Mouse (Mus musculus) stomach, embryonic 14.5 days (tissue): ENCODE measurements at regions not wholly inside any gene's neighbourhood (a gene's known extent, or its start where the extent isn't known, plus 50 kb on each side); places are given as distances from the start of the nearest gene placed in this dataset.

Experiments
- ATAC-seq: fragments of 200-750 bp; cut with Nextera tagmentation; 2 replicates; pipeline ENCODE4 v1.8.0; 2017; ENCODE audit warnings: low read depth, moderate TSS enrichment; ENCODE audit not compliant: insufficient number of reproducible peaks, insufficient read depth, low FRiP score
- H3K27ac ChIP-seq: fragments of 300-500 bp; sonication (generic); 2 replicates; pipeline ENCODE4 v1.5.1; 2014; ENCODE audit warnings: mild to moderate bottlenecking, low read length, moderate library complexity, mixed read lengths
- H3K27me3 ChIP-seq: fragments of 300-500 bp; sonication (generic); 2 replicates; pipeline ENCODE4 v1.6.1; 2014; ENCODE audit warnings: low read length, control low read depth, mixed read lengths; ENCODE audit not compliant: control insufficient read depth, insufficient read depth
- H3K36me3 ChIP-seq: fragments of 300-500 bp; sonication (generic); 2 replicates; pipeline ENCODE4 v1.6.1; 2014; ENCODE audit warnings: mild to moderate bottlenecking, control low read depth, low read length, moderate library complexity, mixed read lengths; ENCODE audit not compliant: control insufficient read depth, insufficient read depth
- H3K4me1 ChIP-seq: fragments of 300-500 bp; sonication (generic); 2 replicates; pipeline ENCODE4 v1.6.1; 2014; ENCODE audit warnings: low read length, control low read depth, mixed read lengths; ENCODE audit not compliant: control insufficient read depth, insufficient read depth
- H3K4me2 ChIP-seq: fragments of 300-500 bp; sonication (generic); replicated peaks from 2 replicates; pipeline ENCODE4 v1.6.1; 2014; ENCODE audit warnings: low read depth, low read length, control low read depth
- H3K4me3 ChIP-seq: fragments of 300-500 bp; sonication (generic); 2 replicates; pipeline ENCODE4 v1.5.1; 2014; ENCODE audit warnings: low read depth, low read length, control low read depth
- H3K9ac ChIP-seq: fragments of 300-500 bp; sonication (generic); replicated peaks from 2 replicates; pipeline ENCODE4 v1.6.1; 2014; ENCODE audit warnings: low read depth, mild to moderate bottlenecking, control low read depth, low read length, moderate library complexity, mixed read lengths
- H3K9me3 ChIP-seq: fragments of 300-500 bp; sonication (generic); 2 replicates; pipeline ENCODE4 v1.6.1; 2016; ENCODE audit warnings: low read depth, low read length, control low read depth; ENCODE audit not compliant: control insufficient read depth
- WGBS: fragments of 180-500 bp; shearing (Covaris S2); extraction: QIAGEN DNeasy Blood & Tissue Kit; methylation state at CpG from one replicate; pipeline ENCODE4 v1.1.7; 2014; 5-methylcytosine and 5-hydroxymethylcytosine counted together

GRCm38 (mm10) chr15:36394914-36395671 lies 612.5 kb downstream of the Zfp706 start:
- no peaks in the 10 kb centered on the region for H3K9me3 ChIP-seq
- no peak for ATAC-seq
- no peak overlapping the region for H3K9ac ChIP-seq
- no peaks in the 10 kb centered on the region for H3K27me3 ChIP-seq
- H3K4me2 ChIP-seq, result no peak overlapping the region
- no peak overlapping the region for H3K4me3 ChIP-seq
- H3K36me3 ChIP-seq, result no peaks in the 10 kb centered on the region
- 82% methylated on average over 8 of the region's 8 CpGs for WGBS
- no peak overlapping the region for H3K27ac ChIP-seq
- H3K4me1 ChIP-seq, result peaks cover 9% of the 10 kb centered on the region

- 58% methylated on average over 4 of the region's 4 CpGs for WGBS
- no peak for ATAC-seq
- no peaks in the 10 kb centered on the region for H3K4me1 ChIP-seq
- no peaks in the 10 kb centered on the region for H3K27me3 ChIP-seq
- no peak overlapping the region for H3K4me3 ChIP-seq
- no peak overlapping the region for H3K27ac ChIP-seq
- H3K9ac ChIP-seq, result no peak overlapping the region
- H3K9me3 ChIP-seq, result no peaks in the 10 kb centered on the region
- H3K36me3 ChIP-seq, result no peaks in the 10 kb centered on the region
- H3K4me2 ChIP-seq, result no peak overlapping the region
Measured at GRCm38 (mm10) chr15:36389775-36390174, 617.8 kb downstream of the Zfp706 start.

DNA sequence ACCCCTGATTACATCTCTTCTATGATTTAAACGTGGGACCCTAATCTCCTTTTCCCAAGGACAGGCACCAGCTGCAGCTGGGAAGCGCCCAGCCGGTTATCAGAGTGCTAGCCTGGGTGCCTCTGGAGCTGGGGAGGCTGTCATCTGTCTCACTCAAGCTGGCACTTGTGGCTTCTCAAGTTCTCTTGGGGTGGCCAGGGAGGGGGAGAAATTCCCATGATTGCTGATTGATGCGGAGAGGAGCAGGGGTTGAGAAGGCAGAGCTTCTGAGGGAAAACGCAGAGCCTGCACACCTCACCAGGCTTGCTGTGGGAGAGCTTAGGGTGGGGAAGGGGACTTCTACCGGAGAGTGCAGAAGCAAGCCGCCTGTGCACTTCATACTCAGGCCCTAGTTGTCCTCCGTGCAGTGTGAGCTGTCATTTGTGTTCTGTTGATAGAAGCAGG lies 626.3 kb downstream of the Zfp706 start:
- peak; percentile 28; the same call in 1 of the 2 replicates for ATAC-seq
- no peak overlapping the region for H3K9ac ChIP-seq

DNA sequence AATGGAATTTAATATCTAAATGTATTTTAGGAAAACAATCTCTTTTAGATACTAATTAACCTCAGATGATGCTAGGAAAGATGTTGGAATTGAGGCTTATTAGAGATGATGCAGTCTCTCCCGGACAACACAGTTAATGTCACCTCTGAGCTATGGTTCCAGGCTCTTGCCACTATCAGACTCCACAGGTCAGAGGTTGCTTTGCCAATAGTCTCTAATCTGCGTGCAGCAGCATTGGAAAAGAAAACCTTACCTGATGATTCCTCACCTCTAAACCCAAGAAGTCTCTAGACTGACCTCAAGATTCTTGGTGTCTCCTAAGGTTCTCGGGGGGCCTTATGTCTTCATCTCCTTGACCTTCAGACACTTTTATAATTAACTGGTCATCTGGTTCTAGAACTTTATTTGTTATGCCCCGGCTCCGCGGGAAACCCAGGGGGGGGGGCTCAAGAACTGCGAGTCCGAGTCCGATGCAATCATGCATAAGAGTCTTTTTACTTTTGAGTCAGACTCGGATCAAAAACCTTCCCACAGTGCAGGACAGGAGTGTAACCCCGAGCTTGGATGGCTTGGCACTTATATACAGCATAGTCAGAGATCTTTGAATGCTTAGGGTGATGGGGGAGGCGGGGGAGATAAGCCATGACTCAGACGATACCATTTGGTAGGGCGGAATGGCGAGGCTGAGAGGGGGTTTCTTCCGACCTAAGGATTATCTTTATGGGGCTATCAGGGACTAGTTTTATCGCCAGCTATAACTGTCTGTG lies 626.9 kb downstream of the Zfp706 start:
- H3K27me3 ChIP-seq, result no peaks in the 10 kb centered on the region
- H3K27ac ChIP-seq, result no peak overlapping the region
- no peaks in the 10 kb centered on the region for H3K9me3 ChIP-seq
- 9% methylated on average over 17 of the region's 17 CpGs for WGBS
- no peak for ATAC-seq
- peak overlapping the region; percentile 37 for H3K4me2 ChIP-seq
- H3K4me1 ChIP-seq, result peaks cover 3% of the 10 kb centered on the region; the same call in 1 of the 2 replicates
- H3K4me3 ChIP-seq, result peak overlapping the region; percentile 9; the same call in 1 of the 2 replicates
- no peak overlapping the region for H3K9ac ChIP-seq
- H3K36me3 ChIP-seq, result no peaks in the 10 kb centered on the region

More for the DNA sequence above, 626.3 kb downstream of the Zfp706 start:
- H3K36me3 ChIP-seq, result no peaks in the 10 kb centered on the region
- peaks cover 3% of the 10 kb centered on the region; the same call in 1 of the 2 replicates for H3K4me1 ChIP-seq
- peak overlapping the region; percentile 37 for H3K4me2 ChIP-seq
- H3K27me3 ChIP-seq, result no peaks in the 10 kb centered on the region
- no peak overlapping the region for H3K27ac ChIP-seq
- peak overlapping the region; percentile 9; the same call in 1 of the 2 replicates for H3K4me3 ChIP-seq
- 4% methylated on average over 8 of the region's 8 CpGs for WGBS
- H3K9me3 ChIP-seq, result no peaks in the 10 kb centered on the region

DNA sequence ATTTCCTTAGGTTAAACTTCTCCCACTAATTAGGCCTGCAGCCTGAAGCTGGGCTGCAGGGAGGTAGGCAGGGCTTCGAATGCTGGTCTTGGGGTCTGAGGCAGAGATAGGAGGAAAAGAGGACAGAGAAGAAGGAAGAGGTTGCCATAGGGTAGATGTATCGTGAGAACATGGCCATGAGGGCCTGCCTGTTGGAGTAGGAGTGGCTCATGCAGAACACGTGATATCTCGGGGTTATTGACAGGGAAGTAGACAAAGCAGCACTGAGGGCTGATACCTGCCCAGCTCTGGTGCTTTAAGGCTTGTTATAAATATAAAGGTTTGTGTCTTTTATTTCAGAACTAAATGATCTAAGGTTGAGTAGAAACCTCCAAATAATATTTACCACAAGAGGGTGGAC lies 628.9 kb downstream of the Zfp706 start:
- Histone ChIP-seq H3K4me2 (no peak overlapping the region), H3K36me3 (no peaks in the 10 kb centered on the region), H3K27ac (no peak overlapping the region), H3K4me1 (peaks cover 7% of the 10 kb centered on the region; the same call in 1 of the 2 replicates), H3K9me3 (no peaks in the 10 kb centered on the region), H3K27me3 (no peaks in the 10 kb centered on the region), H3K4me3 (no peak overlapping the region), H3K9ac (no peak overlapping the region)
- WGBS, result 83% methylated on average over 4 of the region's 4 CpGs
- ATAC-seq, result no peak

- H3K27ac ChIP-seq, result no peak overlapping the region
- WGBS, result 79% methylated on average over 6 of the region's 6 CpGs
- no peak overlapping the region for H3K9ac ChIP-seq
- no peaks in the 10 kb centered on the region for H3K36me3 ChIP-seq
- H3K9me3 ChIP-seq, result no peaks in the 10 kb centered on the region
- H3K4me1 ChIP-seq, result peaks cover 11% of the 10 kb centered on the region; the same call in 1 of the 2 replicates
- H3K27me3 ChIP-seq, result no peaks in the 10 kb centered on the region
- H3K4me3 ChIP-seq, result no peak overlapping the region
- no peak overlapping the region for H3K4me2 ChIP-seq
- no peak for ATAC-seq
Measured at GRCm38 (mm10) chr15:36376551-36376950, 631.0 kb downstream of the Zfp706 start.

- H3K27me3 ChIP-seq, result no peaks in the 10 kb centered on the region
- peak overlapping the region; percentile 76; the same call in 1 of the 2 replicates for H3K27ac ChIP-seq
- 5% methylated on average over 1 of the region's 1 CpGs for WGBS
- H3K4me3 ChIP-seq, result peak overlapping the region; percentile 37; the same call in 1 of the 2 replicates
- H3K9me3 ChIP-seq, result no peaks in the 10 kb centered on the region
- H3K4me2 ChIP-seq, result peak overlapping the region; percentile 68
- ATAC-seq, result no peak
- no peak overlapping the region for H3K9ac ChIP-seq
- H3K36me3 ChIP-seq, result no peaks in the 10 kb centered on the region
- peaks cover 7% of the 10 kb centered on the region; the same call in 1 of the 2 replicates for H3K4me1 ChIP-seq
Measured at GRCm38 (mm10) chr15:36375549-36375885, 632.1 kb downstream of the Zfp706 start.

DNA sequence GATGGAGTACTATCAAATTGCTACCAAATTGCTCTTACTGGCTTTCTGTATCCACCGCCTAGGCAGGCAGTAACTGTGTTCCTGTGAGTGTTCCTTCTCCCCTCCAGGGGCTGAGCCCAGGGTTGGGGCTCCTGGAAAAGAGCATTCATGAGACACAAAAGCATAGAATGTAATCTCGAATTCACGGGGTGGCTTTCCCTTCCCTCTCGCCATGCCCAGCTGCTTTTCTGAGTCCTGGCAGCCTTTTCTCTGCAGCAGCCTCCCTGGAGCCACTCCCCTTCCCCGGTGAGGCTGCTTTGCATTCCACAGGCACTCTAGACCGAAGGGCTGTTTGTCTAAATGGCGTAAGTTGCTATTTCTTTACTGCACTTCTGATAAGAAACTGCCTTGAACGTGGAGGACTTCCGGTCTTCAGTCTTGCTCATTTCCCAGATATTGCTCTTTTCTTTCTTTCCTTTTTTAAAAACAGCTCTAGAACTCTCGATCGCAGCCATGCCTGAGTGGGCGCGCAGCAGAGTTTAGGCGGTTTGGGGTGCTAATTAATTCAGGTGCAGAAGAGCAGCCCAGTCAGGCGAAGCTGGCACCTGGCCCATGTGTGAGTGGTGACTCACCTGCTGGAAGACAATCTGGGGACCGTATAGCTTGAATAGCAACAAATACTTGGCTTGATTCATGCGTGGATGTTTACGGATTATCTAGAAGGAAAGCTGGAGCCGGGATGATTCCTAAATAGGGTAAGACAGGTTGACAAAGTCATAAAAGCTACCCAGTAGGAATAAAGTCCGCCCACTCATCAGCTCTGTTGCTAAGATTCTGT lies 632.6 kb downstream of the Zfp706 start:
- 2% methylated on average over 20 of the region's 20 CpGs for WGBS
- peak; percentile 75 for ATAC-seq
- H3K4me3 ChIP-seq, result peak overlapping the region; percentile 37

More for the DNA sequence above, 632.6 kb downstream of the Zfp706 start:
- no peaks in the 10 kb centered on the region for H3K36me3 ChIP-seq
- H3K27me3 ChIP-seq, result no peaks in the 10 kb centered on the region
- H3K4me1 ChIP-seq, result peaks cover 7% of the 10 kb centered on the region; the same call in 1 of the 2 replicates
- peak overlapping the region; percentile 68 for H3K4me2 ChIP-seq
- H3K27ac ChIP-seq, result peak overlapping the region; percentile 76
- H3K9me3 ChIP-seq, result no peaks in the 10 kb centered on the region
- H3K9ac ChIP-seq, result peak overlapping the region; percentile 26
